Mouse (Mus musculus) lung, postnatal 25 days (tissue): ENCODE results near the gene Zdhhc19.

Source experiments
- DNase-seq: peaks from one replicate; pipeline ENCODE4 v3.0.0; 2022; ENCODE audit warnings: low spot score

Zdhhc19 gene

GRCm38 (mm10) chr16:32495965-32496364 is at the start of gene Zdhhc19:
Gene Zdhhc19 (plus strand): TSS chr16:32496265.
- DNase-seq: no peak

- no peak for DNase-seq
Observed at GRCm38 (mm10) chr16:32446563-32447138, 49.4 kb upstream of the Zdhhc19 start.

- DNase-seq: peak; percentile 23
Observed at GRCm38 (mm10) chr16:32449665-32450064, 46.4 kb upstream of the Zdhhc19 start.

- DNase-seq: no peak
Observed at GRCm38 (mm10) chr16:32450133-32450532, 45.9 kb upstream of the Zdhhc19 start.

- DNase-seq: no peak
Observed at GRCm38 (mm10) chr16:32453102-32453501, 43.0 kb upstream of the Zdhhc19 start.

GRCm38 (mm10) chr16:32454646-32455045 is 41.4 kb upstream of the Zdhhc19 start:
- no peak for DNase-seq

- DNase-seq: no peak
Observed at GRCm38 (mm10) chr16:32456086-32456485, 40.0 kb upstream of the Zdhhc19 start.

- no peak for DNase-seq
Observed at GRCm38 (mm10) chr16:32456761-32457160, 39.3 kb upstream of the Zdhhc19 start.

- DNase-seq: peak; percentile 81
Observed at GRCm38 (mm10) chr16:32457589-32458386, 38.3 kb upstream of the Zdhhc19 start.

- DNase-seq: no peak
Observed at GRCm38 (mm10) chr16:32460518-32460917, 35.5 kb upstream of the Zdhhc19 start.

- DNase-seq: no peak
Observed at GRCm38 (mm10) chr16:32461713-32462112, 34.4 kb upstream of the Zdhhc19 start.

GRCm38 (mm10) chr16:32462950-32463349 is 33.1 kb upstream of the Zdhhc19 start:
- DNase-seq: no peak

- DNase-seq: no peak
Observed at GRCm38 (mm10) chr16:32463426-32463825, 32.6 kb upstream of the Zdhhc19 start.

GRCm38 (mm10) chr16:32464908-32465307 is 31.2 kb upstream of the Zdhhc19 start:
- DNase-seq: no peak

GRCm38 (mm10) chr16:32468488-32468887 is 27.6 kb upstream of the Zdhhc19 start:
- DNase-seq: no peak

GRCm38 (mm10) chr16:32469404-32470105 is 26.5 kb upstream of the Zdhhc19 start:
- no peak for DNase-seq

- DNase-seq: no peak
Observed at GRCm38 (mm10) chr16:32472276-32473015, 23.6 kb upstream of the Zdhhc19 start.

GRCm38 (mm10) chr16:32477315-32477714 is 18.8 kb upstream of the Zdhhc19 start:
- DNase-seq: no peak

- peak; percentile 42 for DNase-seq
Observed at GRCm38 (mm10) chr16:32479415-32479814, 16.6 kb upstream of the Zdhhc19 start.

- DNase-seq: no peak
Observed at GRCm38 (mm10) chr16:32484431-32484871, 11.6 kb upstream of the Zdhhc19 start.

GRCm38 (mm10) chr16:32485209-32485608 is 10.9 kb upstream of the Zdhhc19 start:
- DNase-seq: no peak

GRCm38 (mm10) chr16:32486046-32486445 is 10.0 kb upstream of the Zdhhc19 start:
- DNase-seq: no peak
